Mouse (Mus musculus) kidney, embryonic 16.5 days (tissue): ENCODE data around the gene Pbsn. TPM values are rescaled to one million over a fixed set of nuclear protein-coding genes. Genes with fewer than 3 reads are reported as not detected.
A peak's percentile ranks its signal among the peaks of the same experiment; 100 is the strongest.

Source experiments
- ATAC-seq: fragments of 200-750 bp; cut with Nextera tagmentation; 2 replicates; pipeline ENCODE4 v1.8.0; 2017; ENCODE audit warnings: moderate TSS enrichment; ENCODE audit not compliant: low FRiP score, low TSS enrichment
- H3K27ac ChIP-seq: fragments of 300-500 bp; sonication (generic); 2 replicates; pipeline ENCODE4 v1.5.1; 2014; ENCODE audit warnings: low read length
- H3K27me3 ChIP-seq: fragments of 300-500 bp; sonication (generic); 2 replicates; pipeline ENCODE4 v1.6.1; 2014; ENCODE audit warnings: low read length, control low read depth, mixed read lengths; ENCODE audit not compliant: insufficient read depth
- H3K36me3 ChIP-seq: fragments of 300-500 bp; sonication (generic); 2 replicates; pipeline ENCODE4 v1.6.1; 2014; ENCODE audit warnings: low read length, control low read depth, mixed read lengths; ENCODE audit not compliant: insufficient read depth
- H3K4me1 ChIP-seq: fragments of 300-500 bp; sonication (generic); 2 replicates; pipeline ENCODE4 v1.6.1; 2014; ENCODE audit warnings: low read length, control low read depth, mixed read lengths; ENCODE audit not compliant: insufficient read depth
- H3K4me2 ChIP-seq: fragments of 300-500 bp; sonication (generic); replicated peaks from 2 replicates; pipeline ENCODE4 v1.6.1; 2014; ENCODE audit warnings: low read depth, low read length
- H3K4me3 ChIP-seq: fragments of 300-500 bp; sonication (generic); 2 replicates; pipeline ENCODE4 v1.5.1; 2014; ENCODE audit warnings: mild to moderate bottlenecking, low read length
- H3K9ac ChIP-seq: fragments of 300-500 bp; sonication (generic); replicated peaks from 2 replicates; pipeline ENCODE4 v1.6.1; 2014; ENCODE audit warnings: low read length
- H3K9me3 ChIP-seq: fragments of 300-500 bp; sonication (generic); 2 replicates; pipeline ENCODE4 v1.6.1; 2016; ENCODE audit warnings: low read length, control low read depth
- WGBS: fragments of 180-500 bp; shearing (Covaris S2); extraction: QIAGEN DNeasy Blood & Tissue Kit; methylation state at CpG from one replicate; pipeline ENCODE4 v1.1.7; 2014; 5-methylcytosine and 5-hydroxymethylcytosine counted together
- polyA plus RNA-seq: library from polyadenylated mRNA; unstranded; fragments of >200 nt; fragmentation: Nextera tagmentation; extraction: Ambion mirVana; gene quantifications from 2 replicates; pipeline ENCODE4 v1.2.1, GENCODE M21; 2015

The Pbsn gene
- polyA plus RNA-seq, 1 experiment from 2014 or later: not detected

DNA sequence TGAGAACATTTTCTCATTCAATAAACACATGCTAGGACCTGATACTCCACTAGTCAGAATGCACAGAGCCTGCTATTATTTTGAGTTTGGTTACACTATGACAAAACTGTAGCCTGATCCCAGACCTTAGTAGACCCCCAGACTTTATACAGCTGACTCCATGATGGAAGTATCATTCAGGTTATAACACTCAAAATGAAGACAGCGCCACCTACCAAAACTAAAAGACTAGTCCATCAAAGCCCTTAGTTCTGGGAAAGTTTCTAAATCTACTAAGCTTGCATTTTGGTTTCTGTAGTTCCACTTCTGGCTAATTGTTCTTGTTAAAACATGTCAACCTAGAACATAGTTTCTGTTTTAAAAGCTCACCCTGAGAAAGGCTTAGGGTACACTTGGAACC is 56.5 kb downstream of the Pbsn start:
- no peak for ATAC-seq
- no peaks in the 10 kb centered on the region for H3K9me3 ChIP-seq
- peak overlapping the region; percentile 88; the same call in 1 of the 2 replicates for H3K27ac ChIP-seq
- WGBS: 68% methylated on average over 1 of the region's 1 CpGs
- H3K36me3 ChIP-seq: no peaks in the 10 kb centered on the region
- H3K4me2 ChIP-seq: peak overlapping the region; percentile 56
- no peaks in the 10 kb centered on the region for H3K27me3 ChIP-seq
- H3K4me1 ChIP-seq: 0 out of 2 replicates have a peak, but pooled peaks cover 2% of the 10 kb centered on the region
- H3K9ac ChIP-seq: no peak overlapping the region
- no peak overlapping the region; the same call in 1 of the 2 replicates for H3K4me3 ChIP-seq

GRCm38 (mm10) chrX:77796238-77796835 is 57.1 kb downstream of the Pbsn start, which contains the start of gene Prkx:
Prkx (minus strand) TSS chrX:77796278.
- Histone ChIP-seq H3K9ac (peak within 1 kb of the TSS; percentile 69), H3K4me1 (0 out of 2 replicates have a peak, but pooled peaks cover 2% of the 10 kb centered on the region), H3K9me3 (no peaks in the 10 kb centered on the region), H3K27me3 (no peaks in the 10 kb centered on the region), H3K4me3 (peak within 1 kb of the TSS; percentile 67), H3K4me2 (peak within 1 kb of the TSS; percentile 56), H3K36me3 (no peaks in the 10 kb centered on the region), H3K27ac (peak within 1 kb of the TSS; percentile 88)
- ATAC-seq: peak; percentile 81
- 25% methylated on average over 17 of the region's 19 CpGs for WGBS

DNA sequence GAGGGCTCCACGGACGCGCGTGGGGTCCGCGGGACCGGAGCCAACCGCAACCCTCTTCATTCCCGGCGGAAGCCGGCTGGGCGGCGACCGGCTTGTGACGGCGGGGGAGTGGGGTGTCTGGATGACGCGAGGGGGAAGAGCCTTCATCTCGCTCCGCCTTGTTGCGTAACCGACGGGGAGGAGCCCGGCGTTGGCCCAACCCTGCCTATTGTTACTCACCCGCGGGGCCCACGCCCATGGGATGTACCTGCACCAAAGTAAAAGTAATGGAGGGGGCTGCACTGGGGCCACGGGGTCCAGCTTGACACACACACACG is 57.6 kb downstream of the Pbsn start:
- 0 out of 2 replicates have a peak, but pooled peaks cover 2% of the 10 kb centered on the region for H3K4me1 ChIP-seq
- H3K9ac ChIP-seq: peak overlapping the region; percentile 67
- no peaks in the 10 kb centered on the region for H3K9me3 ChIP-seq
- peak overlapping the region; percentile 56 for H3K4me2 ChIP-seq
- peak overlapping the region; percentile 67 for H3K4me3 ChIP-seq
- ATAC-seq: peak; percentile 95
- H3K27me3 ChIP-seq: no peaks in the 10 kb centered on the region
- H3K27ac ChIP-seq: peak overlapping the region; percentile 88
- 25% methylated on average over 25 of the region's 30 CpGs for WGBS
- no peaks in the 10 kb centered on the region for H3K36me3 ChIP-seq

- Histone ChIP-seq H3K9me3 (no peaks in the 10 kb centered on the region), H3K4me1 (0 out of 2 replicates have a peak, but pooled peaks cover 2% of the 10 kb centered on the region), H3K36me3 (no peaks in the 10 kb centered on the region), H3K27me3 (no peaks in the 10 kb centered on the region), H3K4me3 (peak overlapping the region; percentile 67), H3K9ac (peak overlapping the region; percentile 67), H3K27ac (peak overlapping the region; percentile 46; the same call in 1 of the 2 replicates), H3K4me2 (peak overlapping the region; percentile 56)
- peak; percentile 66 for ATAC-seq
- 15% methylated on average over 61 of the region's 61 CpGs for WGBS
Observed at GRCm38 (mm10) chrX:77794962-77795857, 58.2 kb downstream of the Pbsn start.

DNA sequence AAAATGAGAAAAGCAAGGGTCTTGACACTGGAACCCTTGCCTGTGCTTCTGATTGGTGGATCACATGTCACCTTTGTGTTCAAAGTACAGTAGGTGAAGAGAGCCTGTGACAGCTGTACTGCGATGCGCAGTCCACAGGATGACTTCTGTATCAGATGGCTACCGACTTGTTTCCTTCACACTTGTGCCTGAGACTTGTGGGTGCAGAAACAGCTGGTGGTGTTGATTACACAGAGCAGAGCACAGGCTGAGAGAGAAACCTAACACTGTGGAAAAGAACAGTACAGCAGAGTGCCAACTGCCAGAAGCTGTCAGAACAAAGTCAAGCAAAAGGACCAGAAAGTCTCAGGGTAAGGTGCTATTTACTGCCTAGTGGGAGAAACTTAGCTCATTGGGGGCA is 64.7 kb downstream of the Pbsn start:
- 0 out of 2 replicates have a peak, but pooled peaks cover 1% of the 10 kb centered on the region for H3K4me1 ChIP-seq
- WGBS: 78% methylated on average over 3 of the region's 3 CpGs
- ATAC-seq: peak; percentile 59; the same call in 1 of the 2 replicates

More for the DNA sequence above, 64.7 kb downstream of the Pbsn start:
- H3K9me3 ChIP-seq: no peaks in the 10 kb centered on the region
- no peak overlapping the region for H3K9ac ChIP-seq
- H3K4me3 ChIP-seq: no peak overlapping the region
- H3K27me3 ChIP-seq: no peaks in the 10 kb centered on the region
- no peaks in the 10 kb centered on the region; the same call in 1 of the 2 replicates for H3K36me3 ChIP-seq
- H3K4me2 ChIP-seq: no peak overlapping the region
- H3K27ac ChIP-seq: no peak overlapping the region

Other genes starting within 250 kb of the Pbsn start
- 18.1 and 18.3 TPM in 2 replicates for gene Prkx, start 57.3 kb downstream of the Pbsn start, polyA plus RNA-seq
- gene Gm14744, start 11.1 kb upstream of the Pbsn start, polyA plus RNA-seq: not detected in 2 replicates
- gene 5430402E10Rik, start 71.4 kb upstream of the Pbsn start, polyA plus RNA-seq: not detected in 2 replicates
- not detected in 2 replicates for gene Obp1a, start 237.8 kb upstream of the Pbsn start, polyA plus RNA-seq